4 mouse cellular contexts compared by ENCODE assay signal in genomic region chr1:141066830-141067229, GRCm38 (mm10).
A peak's percentile ranks its signal among the peaks of the same experiment; 100 is the strongest.
DNase-seq lines count a peak whose midpoint lies in the region.

No protein-coding gene starts in this region.

- peak; percentile 97 for DNase-seq in 416B (ENCODE audit: low read depth)
- peak; percentile 53 for DNase-seq in MEL-GATA-1-ER (ENCODE audit: extremely low read depth, low read depth)
- DNase-seq in fibroblast of lung, adult 2 months (ENCODE audit: low read depth) = peak; percentile 4
- peak; percentile 75 for DNase-seq in heart, adult 11 months

Comparison
In these comparisons a context has a peak if more than half of its experiments do, and no peak if none do; other contexts are left out.
1. Peak in every context shown above with its lines: DNase-seq.
2. DNase-seq: peak in every context shown above with its lines; median percentile 97 in 416B; 75 in heart, adult 11 months; 53 in MEL-GATA-1-ER; 4 in fibroblast of lung, adult 2 months.